Mouse (Mus musculus): ENCODE results near the gene Tnpo3.

- TF ChIP-seq CTCF (conservative IDR thresholded peaks at IDR 0.05 in 1 of 2, IDR thresholded peaks at IDR 0.05 in 1 of 2; ENCODE audit: low read depth in 2 of 2, low read length in 2 of 2) (no peak), BHLHE40 (IDR thresholded peaks at IDR 0.05; ENCODE audit: low read depth, low read length) (no peak), CHD1 (IDR thresholded peaks at IDR 0.05; ENCODE audit: low read depth, low read length) (no peak), MAFK (IDR thresholded peaks at IDR 0.05; ENCODE audit: insufficient replicate concordance, low read length) (no peak), POLR2A (IDR thresholded peaks at IDR 0.05; ENCODE audit: low read depth, low read length) (no peak), MYC (IDR thresholded peaks at IDR 0.05; ENCODE audit: low read depth, low read length) (no peak), POLR2AphosphoS2 (IDR thresholded peaks at IDR 0.05; ENCODE audit: low read depth, low read length) (no peak), ZNF384 (IDR thresholded peaks at IDR 0.05; ENCODE audit: low read depth, low read length) (no peak), EP300 (IDR thresholded peaks at IDR 0.05; ENCODE audit: low read length) (no peak), MEF2A (IDR thresholded peaks at IDR 0.05; ENCODE audit: borderline replicate concordance, low read depth, low read length) (no peak), TCF12 (IDR thresholded peaks at IDR 0.05; ENCODE audit: low read depth, low read length) (no peak), ELF1 (IDR thresholded peaks at IDR 0.05; ENCODE audit: low read depth, low read length) (no peak), SMC3 (IDR thresholded peaks at IDR 0.05; ENCODE audit: low read depth, low read length) (no peak), MAX (IDR thresholded peaks at IDR 0.05; ENCODE audit: low read length) (no peak)
Measured at GRCm38 (mm10) chr6:29620176-29620575, 10.5 kb upstream of the Tnpo3 start.
